Mouse (Mus musculus) midbrain, embryonic 14.5 days (tissue): ENCODE measurements around the gene Ddx55. TPM values are rescaled to one million over a fixed set of nuclear protein-coding genes. Genes with fewer than 3 reads are reported as not detected.

Source experiments
- ATAC-seq: fragments of 200-750 bp; cut with Nextera tagmentation; 2 replicates; pipeline ENCODE4 v1.8.0; 2017; ENCODE audit warnings: moderate number of reproducible peaks, moderate library complexity; ENCODE audit not compliant: low FRiP score, low TSS enrichment
- DNase-seq: peaks from one replicate; pipeline ENCODE4 v3.0.0-alpha.2; 2015
- H3K27ac ChIP-seq: fragments of 300-500 bp; sonication (generic); replicated peaks from 2 replicates; pipeline ENCODE4 v1.5.1; 2014; ENCODE audit warnings: mild to moderate bottlenecking, low read depth, low read length, moderate library complexity
- H3K27me3 ChIP-seq: fragments of 300-500 bp; sonication (generic); 2 replicates; pipeline ENCODE4 v1.6.1; 2014; ENCODE audit warnings: low read length, control low read depth, mixed read lengths; ENCODE audit not compliant: control insufficient read depth, insufficient read depth
- H3K36me3 ChIP-seq: fragments of 300-500 bp; sonication (generic); 2 replicates; pipeline ENCODE4 v1.6.1; 2014; ENCODE audit warnings: low read length, control low read depth; ENCODE audit not compliant: control insufficient read depth, insufficient read depth
- H3K4me1 ChIP-seq: fragments of 300-500 bp; sonication (generic); 2 replicates; pipeline ENCODE4 v1.6.1; 2014; ENCODE audit warnings: mild to moderate bottlenecking, antibody characterized with exemption, low read length, control low read depth; ENCODE audit not compliant: control insufficient read depth, insufficient read depth
- H3K4me2 ChIP-seq: fragments of 300-500 bp; sonication (generic); 2 replicates; pipeline ENCODE4 v1.6.1; 2014; ENCODE audit warnings: mild to moderate bottlenecking, low read length, moderate library complexity
- H3K4me3 ChIP-seq: fragments of 300-500 bp; sonication (generic); replicated peaks from 2 replicates; pipeline ENCODE4 v1.5.1; 2014; ENCODE audit warnings: low read depth, low read length
- H3K9ac ChIP-seq: fragments of 300-500 bp; sonication (generic); replicated peaks from 2 replicates; pipeline ENCODE4 v1.6.1; 2014; ENCODE audit warnings: mild to moderate bottlenecking, low read length, moderate library complexity
- H3K9me3 ChIP-seq: fragments of 300-500 bp; sonication (generic); 2 replicates; pipeline ENCODE4 v1.6.1; 2016; ENCODE audit warnings: low read length, control low read depth, mixed read lengths; ENCODE audit not compliant: control insufficient read depth
- WGBS: fragments of 180-500 bp; shearing (Covaris S2); extraction: QIAGEN DNeasy Blood & Tissue Kit; methylation state at CpG from one replicate; pipeline ENCODE4 v1.1.7; 2014; 5-methylcytosine and 5-hydroxymethylcytosine counted together
- polyA plus RNA-seq: library from polyadenylated mRNA; unstranded; fragments of >200 nt; fragmentation: Nextera tagmentation; extraction: Ambion mirVana; gene quantifications from 2 replicates; pipeline ENCODE4 v1.2.1, GENCODE M21; 2014

Gene Ddx55
- 21.9 and 22.1 TPM in 2 replicates for polyA plus RNA-seq

DNA sequence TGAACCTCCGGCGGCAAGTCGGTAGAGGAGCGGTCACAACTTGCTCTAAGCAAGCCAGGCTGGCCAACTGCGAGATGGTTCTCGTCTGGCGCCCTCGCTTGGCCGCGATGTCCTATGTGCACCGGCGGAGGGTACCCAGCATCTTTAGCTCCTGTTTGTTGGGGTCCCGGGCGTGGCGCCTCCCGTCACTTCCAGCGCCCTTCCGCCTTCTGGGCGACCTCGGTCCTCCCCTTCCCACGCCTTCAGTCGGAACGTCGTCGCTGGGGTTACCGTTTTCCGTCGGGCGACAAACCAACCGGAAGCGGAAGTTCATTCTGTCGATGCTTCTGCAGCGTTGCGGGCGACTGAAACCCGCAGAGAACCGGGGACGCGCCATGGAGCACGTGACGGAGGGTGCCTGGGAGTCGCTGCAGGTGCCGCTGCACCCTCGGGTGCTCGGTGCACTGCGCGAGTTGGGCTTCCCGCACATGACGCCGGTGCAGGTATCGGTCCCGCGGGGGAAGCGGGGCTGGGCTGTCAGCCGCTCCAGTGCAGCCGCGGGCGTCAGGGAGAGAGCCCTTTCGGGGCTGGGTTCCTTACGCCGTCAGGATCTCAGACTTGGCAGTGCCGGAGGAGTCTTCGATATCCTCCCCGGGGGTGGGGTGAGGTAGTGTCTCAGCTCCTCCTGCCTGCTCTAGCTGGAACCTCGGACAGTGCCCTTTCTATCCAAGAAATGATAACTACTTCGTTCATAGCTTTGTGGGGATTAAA lies at the start of gene Ddx55:
Ddx55 (plus strand) TSS at position 307 of the 750 bp plus-strand sequence.
- peaks cover 46% of the 10 kb centered on the region for H3K36me3 ChIP-seq
- H3K4me2 ChIP-seq, result peak within 1 kb of the TSS; percentile 78
- H3K4me3 ChIP-seq, result peak within 1 kb of the TSS; percentile 76
- ATAC-seq (peak; percentile 66; the same call in 1 of the 2 replicates), DNase-seq (peak; percentile 95)
- under 1% methylated on average over 66 of the region's 66 CpGs for WGBS
- peak within 1 kb of the TSS; percentile 75 for H3K9ac ChIP-seq
- no peaks in the 10 kb centered on the region for H3K27me3 ChIP-seq
- 0 out of 2 replicates have a peak, but pooled peaks cover 5% of the 10 kb centered on the region for H3K4me1 ChIP-seq
- H3K9me3 ChIP-seq, result no peaks in the 10 kb centered on the region
- peak within 1 kb of the TSS; percentile 84 for H3K27ac ChIP-seq

DNA sequence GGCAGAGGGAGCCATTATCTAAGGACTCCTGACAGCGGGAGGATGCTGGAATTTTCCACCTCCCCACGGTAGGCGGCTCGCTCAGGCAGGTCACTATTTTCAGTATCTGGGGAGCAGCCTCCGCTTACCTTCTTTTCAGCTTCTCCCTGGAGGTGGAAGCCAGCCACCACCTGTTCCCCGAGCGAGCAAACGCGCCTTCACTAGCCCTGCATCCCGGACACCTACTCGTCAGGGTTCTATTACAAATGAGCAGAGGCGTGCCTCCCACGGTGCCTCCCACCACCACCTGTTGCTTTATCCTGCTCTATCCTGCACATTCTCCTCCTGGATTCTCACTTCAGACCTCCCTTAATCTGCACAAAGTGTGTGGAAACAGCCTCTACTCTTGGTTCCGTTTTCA lies 48.9 kb upstream of the Ddx55 start:
- WGBS, result 69% methylated on average over 14 of the region's 14 CpGs
- Histone ChIP-seq H3K9ac (no peak overlapping the region), H3K4me2 (no peak overlapping the region), H3K27me3 (no peaks in the 10 kb centered on the region), H3K27ac (no peak overlapping the region), H3K36me3 (peaks cover 15% of the 10 kb centered on the region), H3K9me3 (no peaks in the 10 kb centered on the region), H3K4me3 (no peak overlapping the region), H3K4me1 (no peaks in the 10 kb centered on the region)
- DNase-seq (no peak), ATAC-seq (no peak)

DNA sequence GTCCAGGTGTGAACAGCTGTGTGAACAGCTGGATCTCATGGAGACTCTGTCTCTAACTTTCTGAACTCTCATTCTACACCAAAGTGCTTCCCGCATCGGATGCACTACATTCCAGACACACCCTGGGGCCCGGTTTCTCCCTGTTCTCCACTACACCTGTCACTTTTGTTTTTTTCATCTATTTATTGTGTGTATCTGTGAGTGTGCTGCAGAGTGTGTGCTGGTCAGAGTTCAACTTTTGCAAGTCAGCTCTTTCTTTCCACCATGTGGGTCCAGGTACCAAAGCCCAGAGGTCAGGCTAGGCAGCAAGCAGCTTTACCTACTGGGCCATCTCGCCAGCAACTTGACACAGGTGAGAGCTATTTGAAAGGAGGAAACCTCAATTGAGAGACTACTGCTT lies 47.4 kb upstream of the Ddx55 start:
- H3K27me3 ChIP-seq, result no peaks in the 10 kb centered on the region
- DNase-seq (no peak), ATAC-seq (no peak)
- H3K36me3 ChIP-seq, result peaks cover 15% of the 10 kb centered on the region
- H3K9me3 ChIP-seq, result no peaks in the 10 kb centered on the region
- H3K4me1 ChIP-seq, result no peaks in the 10 kb centered on the region
- H3K9ac ChIP-seq, result no peak overlapping the region
- H3K4me3 ChIP-seq, result no peak overlapping the region
- H3K27ac ChIP-seq, result no peak overlapping the region
- H3K4me2 ChIP-seq, result no peak overlapping the region
- 95% methylated on average over 4 of the region's 4 CpGs for WGBS

DNA sequence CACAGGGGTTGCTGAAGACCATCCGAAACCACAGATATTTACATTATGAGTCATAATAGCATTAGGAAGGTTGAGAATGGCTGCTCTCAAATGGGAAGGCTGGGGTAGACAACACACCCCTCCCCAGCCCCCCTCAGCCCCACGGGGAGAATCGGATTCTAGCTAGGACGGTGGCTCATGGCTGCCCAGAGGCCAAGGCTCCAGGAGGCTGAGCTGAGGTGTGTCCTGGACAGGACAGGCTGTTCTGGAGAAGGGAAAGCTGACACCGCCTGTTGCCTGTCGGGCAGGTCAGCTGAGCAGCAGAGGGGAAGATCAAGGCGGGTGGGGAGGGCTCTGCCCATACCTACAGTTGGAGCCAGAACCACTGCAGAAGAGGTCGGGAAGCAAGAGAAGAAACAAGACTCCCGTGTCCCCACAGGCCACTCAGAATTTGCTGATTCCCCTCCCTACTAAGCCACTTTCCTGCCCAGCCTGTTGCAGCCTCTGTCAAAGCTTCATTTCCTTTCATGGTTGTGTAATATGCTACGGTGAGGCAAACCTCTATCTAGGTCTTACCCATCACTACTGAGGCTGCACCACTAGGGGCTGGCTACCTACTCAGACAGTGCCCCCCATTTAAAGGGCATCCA lies 45.8 kb upstream of the Ddx55 start:
- H3K36me3 ChIP-seq, result peaks cover 11% of the 10 kb centered on the region
- H3K4me3 ChIP-seq, result no peak overlapping the region
- no peak overlapping the region for H3K9ac ChIP-seq
- no peaks in the 10 kb centered on the region for H3K9me3 ChIP-seq
- no peak overlapping the region for H3K4me2 ChIP-seq
- H3K4me1 ChIP-seq, result no peaks in the 10 kb centered on the region
- 86% methylated on average over 10 of the region's 10 CpGs for WGBS
- DNase-seq, result no peak
- no peak overlapping the region for H3K27ac ChIP-seq
- ATAC-seq, result no peak
- no peaks in the 10 kb centered on the region for H3K27me3 ChIP-seq

DNA sequence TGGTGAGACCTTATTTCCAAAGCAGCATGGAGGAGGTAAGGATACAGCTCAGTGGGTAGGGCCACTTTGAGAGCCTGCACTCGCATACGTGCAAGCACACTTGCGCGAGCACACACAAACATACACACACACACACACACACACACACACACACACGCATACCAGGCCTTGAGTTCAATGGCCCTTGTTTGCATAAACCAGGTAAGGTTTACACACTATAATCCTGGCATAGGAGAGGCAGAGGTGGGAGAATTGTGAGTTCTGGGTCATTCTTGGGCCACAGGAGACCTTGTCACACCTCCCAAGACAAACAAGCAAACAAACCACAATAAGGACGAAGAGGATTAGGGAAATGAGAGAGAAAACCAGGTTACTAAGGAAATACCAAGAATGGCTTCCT lies 43.5 kb upstream of the Ddx55 start:
- Histone ChIP-seq H3K4me3 (no peak overlapping the region), H3K27me3 (no peaks in the 10 kb centered on the region), H3K36me3 (peaks cover 13% of the 10 kb centered on the region), H3K27ac (no peak overlapping the region), H3K4me2 (no peak overlapping the region), H3K4me1 (no peaks in the 10 kb centered on the region), H3K9ac (no peak overlapping the region), H3K9me3 (no peaks in the 10 kb centered on the region)
- no peak for ATAC-seq
- no peak for DNase-seq
- 89% methylated on average over 6 of the region's 6 CpGs for WGBS

DNA sequence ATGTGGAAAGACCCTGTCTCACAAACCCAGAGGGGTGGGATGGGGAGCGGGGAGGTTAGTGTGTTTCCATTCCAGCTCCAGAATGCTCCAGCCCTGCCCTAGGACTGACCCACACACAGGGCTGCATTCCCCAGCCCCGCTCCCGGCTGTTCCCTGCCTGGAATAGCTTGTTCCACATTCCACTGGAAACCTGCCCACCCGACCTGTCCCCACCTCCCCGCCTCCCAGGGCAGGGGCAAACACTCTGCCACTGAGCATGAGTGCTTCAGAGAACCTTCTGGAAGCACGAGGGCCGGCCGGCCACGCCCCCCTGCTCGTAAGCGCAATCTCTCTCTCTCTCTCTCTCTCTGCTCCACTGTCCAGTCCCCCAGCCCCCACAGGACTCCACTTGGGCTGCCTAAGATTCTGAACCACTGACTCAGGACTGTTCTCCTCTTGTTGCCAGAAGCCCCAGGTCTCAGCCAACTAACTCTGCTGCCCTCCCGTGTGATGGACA lies 42.9 kb upstream of the Ddx55 start:
- Histone ChIP-seq H3K36me3 (peaks cover 16% of the 10 kb centered on the region), H3K4me3 (no peak overlapping the region), H3K4me1 (no peaks in the 10 kb centered on the region), H3K27me3 (no peaks in the 10 kb centered on the region), H3K4me2 (no peak overlapping the region), H3K27ac (no peak overlapping the region), H3K9ac (no peak overlapping the region), H3K9me3 (no peaks in the 10 kb centered on the region)
- no peak for DNase-seq
- WGBS, result 80% methylated on average over 12 of the region's 12 CpGs
- ATAC-seq, result no peak

DNA sequence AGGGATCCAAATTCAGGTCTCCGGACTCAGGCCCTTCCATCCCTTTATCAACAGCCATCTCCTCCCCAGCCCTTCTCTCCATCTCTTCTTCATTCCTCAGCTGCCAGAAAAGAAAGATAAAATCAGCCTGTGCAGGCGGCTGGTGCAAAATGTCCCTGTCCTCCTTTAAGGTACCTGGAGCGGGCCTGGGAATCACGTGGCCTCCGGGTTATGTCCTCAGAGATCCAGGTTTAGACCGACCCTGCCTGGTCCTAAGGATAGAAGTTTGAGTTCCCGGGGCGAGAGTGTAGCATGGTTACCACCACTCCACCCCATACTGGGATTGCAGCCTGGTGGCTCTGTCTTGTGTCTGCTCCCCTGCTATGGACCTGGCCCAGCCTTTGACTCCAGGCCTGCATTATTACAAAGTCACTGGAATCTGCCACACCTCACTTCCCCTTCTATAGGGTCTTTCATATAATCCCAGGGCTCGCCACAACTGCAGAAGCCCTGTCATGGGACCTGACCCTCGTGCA lies 42.1 kb upstream of the Ddx55 start:
- H3K36me3 ChIP-seq, result peaks cover 14% of the 10 kb centered on the region
- no peaks in the 10 kb centered on the region for H3K4me1 ChIP-seq
- no peak for DNase-seq
- no peaks in the 10 kb centered on the region for H3K9me3 ChIP-seq
- H3K4me3 ChIP-seq, result no peak overlapping the region
- ATAC-seq, result no peak
- H3K9ac ChIP-seq, result no peak overlapping the region
- no peaks in the 10 kb centered on the region for H3K27me3 ChIP-seq
- WGBS, result 90% methylated on average over 10 of the region's 10 CpGs
- H3K4me2 ChIP-seq, result no peak overlapping the region
- no peak overlapping the region for H3K27ac ChIP-seq

DNA sequence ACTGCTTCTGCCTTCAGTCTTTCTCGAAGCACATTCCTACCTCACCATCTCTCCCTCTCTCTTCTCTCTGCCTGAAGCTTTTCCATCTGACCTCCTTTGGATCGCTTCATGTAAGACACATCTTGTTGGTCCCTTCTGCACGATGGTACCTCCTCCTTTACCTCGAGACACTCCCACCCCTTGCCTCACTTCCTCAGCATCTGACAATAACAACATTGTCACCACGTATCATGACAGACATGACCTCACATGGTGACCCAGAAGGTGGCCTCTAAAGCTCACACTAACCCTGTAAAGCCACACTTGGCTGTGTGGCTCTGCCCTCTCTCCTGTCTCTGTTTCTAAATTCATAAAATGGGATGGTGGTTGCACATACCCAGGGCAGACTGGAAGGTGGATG lies 36.9 kb upstream of the Ddx55 start:
- Histone ChIP-seq H3K27ac (no peak overlapping the region), H3K9ac (no peak overlapping the region), H3K36me3 (peaks cover 18% of the 10 kb centered on the region), H3K9me3 (no peaks in the 10 kb centered on the region), H3K4me2 (no peak overlapping the region), H3K4me1 (no peaks in the 10 kb centered on the region), H3K27me3 (no peaks in the 10 kb centered on the region), H3K4me3 (no peak overlapping the region)
- DNase-seq, result no peak
- WGBS, result 79% methylated on average over 5 of the region's 5 CpGs
- no peak for ATAC-seq
